Mouse (Mus musculus) left cerebral cortex, adult 11 months (tissue): ENCODE measurements at regions not wholly inside any gene's neighbourhood (a gene's known extent, or its start where the extent isn't known, plus 50 kb on each side); places are given as distances from the start of the nearest gene placed in this dataset.
"Not testable (repeated sequence)": the region's sequence is repeated elsewhere in the genome, so short reads cannot be mapped to it uniquely, and the experiment has no call there.

Experiments
- DNase-seq: peaks from one replicate; pipeline ENCODE4 v3.0.0; 2022; ENCODE audit warnings: low spot score

DNA sequence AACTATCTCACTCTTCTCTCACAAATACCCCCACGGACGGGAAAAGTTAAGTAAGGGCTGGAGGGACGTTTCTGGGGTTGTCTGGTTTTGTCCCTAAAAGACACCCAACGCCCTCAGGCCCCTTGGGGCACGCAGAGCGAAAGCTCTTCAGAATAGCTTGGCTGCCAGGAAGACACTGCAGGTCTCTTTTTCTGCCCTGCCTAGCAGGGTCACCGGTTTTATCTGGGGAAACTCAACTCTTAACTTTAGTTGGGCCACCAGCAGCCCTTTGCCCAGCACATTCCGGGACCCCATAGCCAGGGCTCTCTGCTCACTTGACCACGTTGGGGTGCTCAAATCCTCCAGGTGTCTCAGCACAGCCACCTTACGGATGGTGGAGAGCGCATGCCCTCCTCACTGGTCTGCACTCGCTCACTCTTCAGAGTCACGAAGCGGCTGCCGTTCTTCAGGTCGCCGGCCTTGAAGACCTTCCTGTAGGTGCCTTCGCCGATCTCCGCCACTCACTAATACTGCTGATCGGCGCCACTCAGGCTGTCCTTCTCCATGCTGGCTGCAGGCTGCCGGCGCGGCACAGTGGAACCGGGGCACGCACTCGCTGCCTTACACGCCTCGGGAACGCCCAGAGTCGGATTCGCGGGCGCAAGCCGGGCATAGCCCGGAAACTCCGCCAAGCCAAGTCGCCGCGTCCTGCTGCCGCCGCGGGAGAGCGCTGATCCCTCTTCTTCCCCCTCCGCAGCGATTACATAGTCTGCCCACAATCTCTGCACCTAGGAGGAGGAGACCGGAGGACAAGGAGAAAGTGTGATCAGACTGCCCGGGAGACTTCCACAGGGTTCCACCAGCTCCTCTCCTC is 83.0 kb downstream of the Ulbp1 start:
- DNase-seq, result no peak

DNA sequence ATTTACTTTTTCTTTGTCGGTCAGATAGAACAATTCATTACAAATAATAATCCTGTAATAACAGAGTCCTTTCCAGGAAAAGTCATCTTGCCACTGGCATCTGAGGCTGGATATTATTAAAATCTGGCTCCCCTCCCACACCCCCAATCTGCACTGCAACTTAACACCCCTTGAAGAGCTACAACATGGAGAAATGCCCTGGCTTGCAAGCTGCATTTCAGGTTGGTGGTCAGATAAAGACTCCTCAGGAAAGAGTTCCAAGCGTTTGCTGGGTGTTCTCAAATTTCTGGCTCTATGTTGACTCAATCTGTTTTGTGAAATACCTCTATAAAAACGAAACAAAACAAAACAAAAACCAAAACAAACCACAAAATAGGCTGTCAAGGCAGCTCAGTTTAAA is 114.6 kb downstream of the Ulbp1 start:
- DNase-seq, result not testable (repeated sequence)

DNA sequence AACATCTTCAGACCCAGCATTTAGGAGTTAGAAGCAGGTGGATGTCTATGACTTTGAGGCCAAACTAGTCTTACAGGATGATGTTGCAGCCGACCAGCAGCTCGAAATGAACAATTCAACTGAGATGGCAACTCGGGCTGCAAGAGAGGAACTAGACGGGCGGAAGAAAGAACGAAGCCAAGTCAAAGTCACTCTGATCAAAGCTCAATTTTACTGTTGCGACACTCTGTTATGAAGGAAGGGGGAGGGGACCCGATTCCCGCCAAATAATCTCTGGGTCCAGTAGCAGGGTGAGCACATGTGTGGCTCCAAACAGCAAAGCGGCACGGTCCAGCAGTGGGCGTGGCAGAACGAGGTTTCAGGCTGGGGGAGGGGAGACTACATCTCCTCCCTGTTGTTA is 129.1 kb downstream of the Ulbp1 start:
- not testable (repeated sequence) for DNase-seq

DNA sequence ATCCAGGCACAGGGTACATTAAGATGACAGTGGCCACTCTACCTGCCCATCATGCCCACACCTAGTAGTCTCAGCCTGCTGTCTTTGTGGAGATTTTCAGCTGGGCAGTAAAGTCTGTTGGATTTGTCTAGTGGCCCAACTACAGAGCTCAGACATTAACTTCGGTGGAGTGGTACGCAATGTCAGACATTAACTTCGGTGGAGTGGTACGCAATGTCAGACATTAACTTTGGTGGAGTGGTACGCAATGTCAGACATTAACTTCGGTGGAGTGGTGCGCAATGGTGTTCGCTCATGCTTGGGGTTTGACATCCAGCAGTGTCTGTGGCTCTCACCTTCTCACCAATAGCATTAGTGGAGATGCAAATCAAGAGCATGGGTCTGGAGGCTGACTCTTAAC is 129.7 kb downstream of the Ulbp1 start:
- not testable (repeated sequence) for DNase-seq

DNA sequence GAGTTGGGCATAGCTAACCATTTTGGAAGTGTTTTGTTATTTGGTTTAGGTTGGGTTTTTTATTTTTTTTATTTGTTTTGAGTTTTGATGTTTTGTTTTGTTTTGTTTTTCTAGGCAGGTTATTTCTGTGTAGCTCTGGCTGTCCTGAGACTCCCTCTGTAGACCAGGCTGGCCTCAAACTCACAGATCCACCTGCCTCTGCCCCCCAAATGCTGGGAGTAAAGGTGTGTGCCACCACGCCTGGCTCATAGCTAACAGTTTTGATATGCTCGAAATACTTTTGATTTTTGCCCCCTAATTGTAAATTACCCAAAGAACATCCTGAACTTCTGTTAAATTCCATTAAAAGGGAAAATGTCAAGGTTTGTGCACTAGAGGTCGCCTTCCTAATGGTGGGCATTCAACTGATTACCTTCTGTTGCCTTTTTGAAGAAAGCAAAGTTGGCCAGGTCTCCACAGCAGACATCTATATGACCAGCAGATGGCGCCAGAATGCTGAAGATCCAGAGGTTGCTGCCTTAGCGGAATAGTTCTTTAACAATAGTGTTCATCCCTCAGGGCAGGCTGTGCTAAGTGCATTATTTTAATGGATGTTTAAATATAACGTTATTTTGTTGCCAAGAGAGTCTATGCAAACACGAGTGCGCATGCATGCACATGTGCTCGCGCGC is 121.2 kb upstream of the Cnksr3 start:
- DNase-seq, result peak; percentile 30

DNA sequence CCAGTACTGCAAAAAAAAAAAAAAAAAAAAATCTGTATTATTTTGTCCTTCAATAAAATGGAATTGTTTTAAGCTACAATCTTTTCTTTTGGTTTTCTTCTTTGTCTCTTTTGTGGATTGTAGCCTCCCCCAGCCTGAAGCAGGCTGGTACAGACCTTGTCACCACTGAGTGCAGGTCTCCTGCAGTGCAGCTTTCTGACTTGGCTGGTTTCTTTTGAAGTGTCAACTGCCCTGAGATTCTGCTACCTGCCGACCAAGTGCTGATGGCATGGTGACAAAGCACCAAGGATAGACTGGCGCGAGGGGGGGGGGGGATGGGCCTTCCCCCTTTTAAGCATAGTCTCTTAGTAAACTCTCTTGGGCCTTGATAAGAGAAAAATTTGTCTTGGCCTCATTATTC is 116.2 kb upstream of the Cnksr3 start:
- no peak for DNase-seq

DNA sequence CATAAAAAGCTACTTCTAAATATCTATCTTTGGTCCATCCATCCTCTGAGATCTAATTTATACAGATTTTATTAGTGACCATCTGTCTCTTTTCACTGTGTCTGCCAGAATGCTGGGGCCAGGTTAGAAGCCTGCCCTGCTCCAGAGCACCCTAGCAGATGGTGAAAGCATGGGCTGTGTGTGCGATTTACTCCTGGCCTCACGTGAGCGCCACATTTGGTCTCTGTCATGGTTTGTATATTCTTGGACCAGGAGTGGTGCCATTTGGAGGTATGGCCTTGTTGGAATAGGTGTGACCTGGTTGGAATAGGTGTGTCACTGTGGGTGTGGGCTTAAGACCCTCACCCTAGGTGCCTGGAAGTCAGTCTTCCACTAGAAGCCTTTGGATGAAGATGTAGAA is 115.0 kb upstream of the Cnksr3 start:
- not testable (repeated sequence) for DNase-seq

DNA sequence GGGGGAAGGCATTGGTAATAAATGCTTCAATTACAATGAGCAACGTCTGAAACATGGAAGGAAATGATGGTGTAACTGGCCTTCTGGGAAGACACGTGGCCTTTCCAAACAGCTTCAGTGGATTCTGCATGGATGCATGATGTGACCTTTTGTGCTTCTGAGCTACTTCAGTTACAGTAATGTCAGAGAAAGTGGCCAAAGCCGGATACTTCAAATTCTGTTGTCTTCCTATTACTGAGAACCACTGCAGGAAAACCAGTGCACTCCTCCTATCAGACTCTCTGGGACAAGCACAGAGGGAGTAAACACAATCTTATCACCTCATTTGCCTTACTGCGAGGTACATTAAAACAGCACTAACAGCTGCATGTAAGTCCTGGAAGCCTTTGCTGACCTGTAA is 113.0 kb upstream of the Cnksr3 start:
- DNase-seq, result no peak

DNA sequence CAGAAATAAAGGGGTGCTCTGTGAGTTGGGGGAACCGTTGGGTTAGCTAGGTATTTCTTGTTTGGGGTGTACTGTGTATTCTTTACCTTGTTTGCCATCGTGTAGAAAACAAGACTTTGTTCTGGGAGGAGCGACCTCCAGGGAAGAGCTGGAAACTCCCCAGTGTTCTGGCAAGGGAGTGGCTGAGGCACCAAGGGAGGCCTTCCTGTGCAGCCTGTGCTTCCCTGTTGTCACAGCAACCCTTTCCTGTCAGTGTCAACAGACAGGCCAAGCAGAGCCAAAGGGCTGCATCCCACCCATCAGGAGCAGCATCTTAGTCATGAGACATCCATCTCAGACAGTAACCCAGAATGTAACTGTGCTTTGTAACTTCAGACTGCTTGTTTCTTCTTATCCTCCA is 111.2 kb upstream of the Cnksr3 start:
- DNase-seq, result no peak

DNA sequence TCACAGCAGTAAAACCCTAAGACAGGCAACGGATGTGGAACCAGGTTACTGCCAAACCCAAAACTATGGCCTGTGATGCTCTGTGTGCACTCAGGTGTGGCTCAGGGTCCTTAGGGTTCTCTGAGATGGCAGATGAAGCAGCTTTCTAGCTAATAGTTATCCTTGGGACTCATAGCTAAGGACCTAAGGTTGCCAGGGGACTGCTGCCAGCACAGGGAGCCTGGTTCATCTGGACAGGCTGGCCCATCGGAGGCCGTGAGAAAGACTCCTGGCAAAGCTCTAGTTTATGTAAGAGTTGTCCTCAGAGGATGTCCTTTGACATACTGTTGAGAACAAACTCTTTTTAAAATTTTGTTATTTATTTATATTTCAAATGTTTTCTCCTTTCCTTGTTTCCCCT is 97.9 kb upstream of the Cnksr3 start:
- DNase-seq, result no peak

DNA sequence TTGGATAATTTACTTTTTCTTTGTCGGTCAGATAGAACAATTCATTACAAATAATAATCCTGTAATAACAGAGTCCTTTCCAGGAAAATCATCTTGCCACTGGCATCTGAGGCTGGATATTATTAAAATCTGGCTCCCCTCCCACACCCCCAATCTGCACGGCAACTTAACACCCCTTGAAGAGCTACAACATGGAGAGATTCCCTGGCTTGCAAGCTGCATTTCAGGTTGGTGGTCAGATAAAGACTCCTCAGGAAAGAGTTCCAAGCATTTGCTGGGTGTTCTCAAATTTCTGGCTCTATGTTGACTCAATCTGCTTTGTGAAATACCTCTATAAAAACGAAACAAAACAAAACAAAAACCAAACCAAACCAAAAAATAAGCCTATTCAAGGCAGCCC is 93.8 kb upstream of the Cnksr3 start:
- DNase-seq, result not testable (repeated sequence)

DNA sequence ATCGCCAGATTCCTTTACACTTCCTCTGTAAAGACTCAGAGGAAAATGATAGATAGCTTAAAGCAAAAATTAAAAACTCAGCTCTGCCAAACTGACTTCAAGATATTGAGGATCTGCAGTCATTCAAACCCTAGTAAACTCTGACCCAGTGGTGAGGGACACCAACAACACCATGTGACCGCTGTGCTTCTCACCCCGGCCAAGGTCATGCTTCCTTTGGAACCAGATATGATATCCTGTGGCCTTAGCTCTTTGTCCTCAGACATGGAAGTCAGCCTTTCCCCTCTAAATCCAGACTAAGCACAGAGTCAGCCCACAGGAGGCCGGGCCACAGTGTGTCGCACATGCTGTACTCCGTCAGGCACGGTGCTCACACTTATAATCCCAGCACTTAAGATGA is 86.3 kb upstream of the Cnksr3 start:
- no peak for DNase-seq

DNA sequence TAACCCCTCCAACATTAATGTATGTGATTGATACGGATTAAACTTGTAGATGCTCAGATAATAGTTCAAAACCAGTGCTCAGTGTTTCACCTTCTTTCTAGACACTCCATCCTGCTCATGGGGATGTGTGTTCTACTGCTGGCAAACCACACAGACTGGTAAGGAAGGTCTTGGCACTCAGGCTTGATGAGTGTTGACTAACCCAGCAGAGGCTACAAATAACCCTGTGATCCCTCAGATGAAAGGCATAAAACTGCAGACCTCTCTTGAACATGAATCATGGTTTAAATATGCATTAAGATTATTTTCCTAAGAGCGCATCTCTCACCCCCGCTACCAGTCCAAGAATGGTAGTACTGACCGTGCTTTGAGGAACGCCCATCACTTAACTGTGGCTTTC is 83.9 kb upstream of the Cnksr3 start:
- DNase-seq, result no peak

DNA sequence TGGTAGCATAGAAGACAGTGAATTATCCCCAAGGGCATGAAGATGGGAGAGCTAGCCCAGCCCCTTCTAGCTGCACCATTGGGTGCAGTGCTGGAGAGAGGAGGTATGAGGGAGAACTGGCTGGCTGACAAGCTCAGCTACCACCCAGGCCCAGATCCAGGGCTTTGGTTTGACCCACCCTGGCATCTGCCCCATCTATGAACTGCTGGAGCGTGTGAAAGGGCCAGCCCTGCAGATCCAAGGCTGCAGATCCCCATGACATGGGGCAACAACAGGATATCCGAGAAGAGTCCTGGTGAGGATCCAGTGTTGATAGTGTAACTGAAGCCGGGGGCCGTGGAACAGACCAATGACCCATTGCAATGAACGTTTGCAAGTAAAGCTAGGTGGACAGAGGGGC is 81.2 kb upstream of the Cnksr3 start:
- DNase-seq, result no peak

DNA sequence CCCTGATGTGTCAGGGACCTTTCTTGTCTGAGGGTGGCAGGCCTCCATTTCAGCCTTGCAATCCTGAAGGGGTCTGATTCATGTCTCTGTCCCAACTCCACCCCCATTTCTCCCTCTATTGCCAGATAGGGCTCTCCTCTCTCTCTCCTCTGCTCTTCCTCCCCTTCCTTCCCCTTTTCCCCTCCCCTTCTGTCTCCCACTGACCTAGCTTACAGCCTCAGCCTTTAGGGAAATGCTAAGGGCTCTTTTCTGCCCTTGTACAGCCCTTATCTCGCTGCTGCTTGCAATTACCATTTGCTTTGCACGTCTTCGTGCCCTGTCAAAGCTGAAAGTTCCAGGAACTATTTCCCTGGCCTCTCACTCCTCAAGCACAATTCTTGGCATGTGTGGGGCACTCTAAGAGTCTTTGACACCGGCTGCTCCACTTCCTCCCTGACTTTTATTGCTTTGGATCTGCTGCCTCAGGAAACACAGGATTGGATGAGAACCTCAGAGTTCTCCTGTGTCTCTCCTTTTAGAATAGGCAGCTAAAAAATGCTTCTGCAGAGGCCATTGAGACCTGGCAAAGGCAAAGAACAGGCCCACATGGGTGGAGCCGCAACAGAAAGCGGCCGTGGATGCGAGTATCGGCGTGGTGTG is 77.9 kb upstream of the Cnksr3 start:
- no peak for DNase-seq

DNA sequence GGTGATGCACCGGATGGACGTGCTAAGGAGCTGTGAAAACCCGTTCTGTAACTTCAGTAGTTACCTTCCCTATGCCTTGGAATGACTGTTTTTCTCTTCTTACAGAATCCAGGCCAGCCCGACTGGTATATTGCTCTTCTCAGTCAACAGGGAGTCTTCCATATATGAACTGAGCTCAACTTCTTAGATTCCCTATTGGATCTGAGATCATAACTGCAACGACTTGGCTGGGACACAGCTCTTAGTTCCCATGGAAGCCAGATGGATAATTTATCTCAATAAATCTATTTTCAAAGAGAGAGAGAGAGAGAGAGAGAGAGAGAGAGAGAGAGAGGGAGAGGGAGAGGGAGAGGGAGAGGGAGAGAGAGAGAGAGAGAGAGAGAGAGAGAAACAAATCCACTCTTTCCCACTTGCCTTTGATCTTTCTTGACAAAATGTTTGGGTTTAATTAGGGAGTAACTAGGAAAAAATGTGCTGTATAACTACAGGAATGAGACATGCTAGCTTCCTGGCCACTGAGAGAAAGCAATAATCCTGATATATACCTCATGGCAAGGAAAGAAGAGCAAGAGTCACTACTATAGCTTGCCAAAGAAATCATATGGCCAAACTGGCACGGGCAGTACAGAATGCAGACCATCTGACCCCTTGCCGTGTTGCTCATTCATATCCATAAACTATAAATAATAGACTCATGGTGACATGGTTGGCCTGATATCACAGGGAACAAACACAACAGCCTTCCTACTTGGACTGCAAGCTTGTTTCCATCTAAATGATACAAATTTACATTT is 73.3 kb upstream of the Cnksr3 start:
- DNase-seq, result no peak

DNA sequence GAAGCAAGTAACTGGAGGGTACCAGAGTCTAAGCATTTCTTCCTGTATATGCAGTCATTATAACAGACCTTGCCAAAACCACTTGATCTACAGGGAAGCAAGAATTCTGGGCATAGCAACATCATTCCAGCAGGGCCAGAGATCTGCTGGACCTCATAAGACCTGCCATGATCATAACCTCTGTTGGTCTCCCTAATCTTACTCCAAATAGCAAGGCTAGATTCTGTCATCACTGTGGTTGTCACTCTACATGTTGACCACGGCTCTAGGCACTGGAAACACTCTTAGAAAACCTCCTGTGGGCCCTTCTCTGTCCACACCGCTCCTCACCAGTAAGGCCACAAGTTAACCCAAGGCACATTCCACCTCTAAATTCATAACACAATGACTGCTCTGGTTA is 68.4 kb upstream of the Cnksr3 start:
- no peak for DNase-seq

DNA sequence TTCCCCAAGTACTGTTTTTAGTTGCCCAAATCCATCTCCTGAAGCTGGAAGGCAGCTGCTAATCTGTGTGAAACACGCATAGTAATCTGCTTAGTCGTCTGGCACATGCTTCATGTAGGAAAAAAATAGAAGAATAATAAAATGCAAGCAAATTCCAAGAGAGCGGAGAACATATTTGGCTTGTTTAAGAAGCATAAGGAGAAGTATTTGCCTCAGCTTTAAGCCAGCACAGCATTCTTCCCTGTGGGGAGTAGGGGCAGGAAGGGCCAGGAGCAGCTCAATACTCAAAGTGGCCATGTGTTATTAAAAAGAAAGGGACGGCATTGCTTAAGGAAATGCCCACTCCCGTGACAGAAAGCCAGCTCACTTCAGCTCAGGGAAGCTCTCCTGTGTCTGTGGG is 66.8 kb upstream of the Cnksr3 start:
- DNase-seq, result no peak

DNA sequence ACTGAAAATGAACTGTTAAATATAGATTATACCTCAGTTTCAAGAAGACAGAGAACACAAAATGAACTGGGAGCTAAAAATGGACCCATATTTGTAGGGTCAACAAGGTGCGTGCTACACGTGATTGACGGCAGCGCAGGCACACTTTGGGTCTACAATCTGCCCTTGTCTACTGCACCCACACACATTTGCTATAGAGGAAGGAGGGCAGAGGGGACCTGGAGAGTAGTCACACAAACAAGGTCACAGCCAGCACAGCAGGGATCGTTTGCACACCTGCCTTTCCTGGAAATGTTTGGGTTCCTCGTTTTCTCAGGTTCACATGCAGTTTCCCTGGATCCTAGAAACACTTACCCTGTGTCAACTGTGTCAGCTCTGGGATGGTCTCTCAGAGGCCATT is 63.3 kb upstream of the Cnksr3 start:
- no peak for DNase-seq

DNA sequence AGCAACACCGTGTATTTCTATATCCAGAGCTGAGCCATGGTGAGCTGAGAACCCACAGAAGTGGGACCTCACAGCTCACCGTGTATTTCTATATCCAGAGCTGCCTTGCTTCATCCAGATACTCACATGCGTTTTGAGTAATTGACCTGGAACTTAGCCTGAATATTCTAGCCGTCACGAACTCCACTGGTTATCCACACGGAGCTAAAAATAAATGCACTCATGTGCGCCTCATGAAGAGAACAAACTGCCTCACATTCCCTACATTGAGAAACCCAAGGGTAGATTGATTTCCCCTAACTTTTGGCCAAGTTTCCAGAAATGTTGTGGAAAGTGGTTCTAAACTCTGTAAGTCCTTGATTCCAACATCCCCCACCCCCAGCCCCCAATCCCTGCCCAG is 62.4 kb upstream of the Cnksr3 start:
- no peak for DNase-seq

DNA sequence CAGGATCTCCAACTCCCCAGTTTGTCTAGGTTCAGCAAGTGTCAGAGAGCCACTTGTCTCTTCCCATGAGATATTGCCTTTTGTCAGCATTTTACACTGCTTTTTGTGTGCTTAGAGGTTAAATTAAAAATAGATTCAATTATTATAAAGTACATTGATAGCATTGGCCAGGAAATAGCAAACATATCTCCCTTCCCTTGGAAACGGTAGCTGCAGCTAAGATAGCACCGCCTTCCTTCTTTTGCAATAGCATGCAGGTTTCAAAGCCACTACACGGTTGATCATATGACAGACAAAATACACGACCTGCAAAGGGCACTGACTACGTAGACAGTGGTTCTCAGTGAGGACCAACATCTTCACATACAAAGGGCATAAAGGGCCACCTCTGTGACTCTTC is 59.1 kb upstream of the Cnksr3 start:
- DNase-seq, result no peak

DNA sequence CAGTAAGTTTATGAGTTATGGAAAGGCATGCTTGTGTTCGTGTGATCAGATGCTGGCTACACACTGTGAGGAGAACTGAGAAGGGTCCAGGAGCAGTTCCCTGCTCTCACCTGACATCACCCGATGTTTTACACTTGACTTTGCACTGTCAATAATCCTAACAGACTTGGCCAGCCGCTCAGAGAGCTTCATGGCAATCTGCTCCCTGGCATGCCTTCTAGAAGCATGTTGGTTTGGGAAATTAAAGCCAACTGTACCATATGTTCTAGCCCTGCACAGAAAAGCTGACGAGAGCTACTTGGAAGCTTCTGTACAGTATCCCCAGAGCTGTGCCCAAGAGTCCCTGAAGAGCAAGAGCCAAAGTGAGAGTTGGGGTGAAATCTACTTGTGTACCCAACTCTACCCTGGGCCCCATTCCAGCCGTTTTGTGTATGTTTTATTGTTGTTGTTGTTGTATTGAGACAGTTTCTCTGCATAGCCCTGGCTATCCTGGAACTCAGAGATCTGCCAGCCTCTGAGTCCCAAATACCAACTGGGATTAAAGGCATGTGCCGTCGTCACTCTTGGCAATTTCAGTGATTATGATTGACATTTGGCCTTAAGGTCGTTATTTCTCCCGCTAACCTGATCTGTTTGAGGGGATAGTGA is 56.5 kb upstream of the Cnksr3 start:
- peak; percentile 15 for DNase-seq
